Mouse (Mus musculus) frontal cortex, postnatal 25 days (tissue): ENCODE data around the gene Inpp4b.

Source experiments
- DNase-seq, 2 experiments: peaks; one replicate each; pipeline ENCODE4 v3.0.0; 2022; ENCODE audit warnings: low spot score in 2 of 2

Inpp4b gene

DNA sequence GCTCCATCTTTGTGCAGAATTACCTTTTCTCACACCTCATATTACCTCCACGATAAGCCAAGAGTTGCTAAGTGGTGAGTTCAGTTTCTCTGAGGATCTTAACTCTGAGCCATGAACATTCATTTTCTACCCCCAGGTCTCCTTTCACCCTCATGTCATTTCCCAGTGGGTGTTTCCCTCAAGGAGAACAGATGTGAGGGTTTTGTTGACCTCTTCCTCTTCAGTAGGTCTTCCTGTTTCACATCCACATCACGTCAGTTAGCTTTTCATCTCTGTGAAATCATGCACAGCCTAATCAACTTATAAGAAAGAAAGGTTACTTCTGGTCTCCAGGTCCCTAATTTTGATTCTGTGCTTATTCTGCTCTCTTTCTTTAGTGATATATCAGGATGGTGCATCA lies 124.4 kb downstream of the Inpp4b start:
- DNase-seq: no peak

DNA sequence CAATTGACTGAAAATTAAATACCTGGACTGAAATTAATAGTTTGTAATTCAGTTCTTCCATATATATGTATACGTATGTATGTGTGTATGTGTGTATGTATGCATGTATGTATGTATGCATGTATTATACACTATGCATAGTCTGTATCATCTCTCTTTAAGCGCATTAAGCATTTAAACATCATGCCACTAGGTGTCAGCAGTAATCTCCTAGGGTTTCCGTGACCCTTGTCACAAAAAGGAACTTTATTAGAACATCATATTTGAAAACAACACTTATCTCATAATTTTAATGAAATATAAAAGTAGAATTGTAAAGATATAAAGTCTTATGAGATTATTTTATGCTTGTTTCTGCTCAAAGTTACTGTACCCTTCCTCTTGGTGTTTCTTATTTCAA lies 136.3 kb downstream of the Inpp4b start:
- no peak for DNase-seq

DNA sequence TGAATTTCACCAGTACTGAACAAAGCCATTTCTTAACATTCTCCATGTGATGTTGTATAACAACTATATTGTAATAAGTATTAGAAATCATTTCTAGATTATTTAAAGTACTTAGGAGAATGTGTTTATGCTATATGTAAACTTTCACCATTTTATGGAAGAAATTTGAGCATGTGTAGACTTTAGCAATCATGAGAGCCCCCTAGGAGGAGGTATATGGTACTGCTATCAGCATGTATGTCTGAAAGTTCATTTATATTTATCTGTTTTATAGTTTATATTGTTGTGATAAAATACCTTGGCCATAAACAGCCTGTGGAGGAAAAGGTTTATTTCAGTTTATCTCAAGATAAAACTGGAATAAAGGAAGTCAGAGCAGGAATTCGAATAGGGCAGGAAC lies 141.5 kb downstream of the Inpp4b start:
- DNase-seq: no peak

DNA sequence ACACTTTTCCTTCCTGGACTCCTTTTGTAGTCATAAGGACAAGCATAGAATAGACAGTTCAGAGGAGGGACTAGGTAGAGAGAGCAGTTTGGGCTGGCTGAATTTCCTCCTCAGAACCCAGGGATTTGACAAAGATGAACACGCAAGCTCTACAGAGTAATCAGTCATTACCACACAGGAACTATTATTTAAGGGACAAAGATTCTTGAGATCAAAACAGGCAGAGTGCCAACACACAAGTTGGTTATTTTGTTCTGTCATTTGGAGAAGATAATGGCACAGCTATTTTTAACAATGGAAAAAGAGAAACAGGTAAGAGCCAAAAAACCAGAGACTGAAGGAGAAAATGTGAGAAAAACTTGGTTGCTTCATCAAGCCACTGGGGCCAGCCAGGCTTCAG lies 143.3 kb downstream of the Inpp4b start:
- no peak for DNase-seq

DNA sequence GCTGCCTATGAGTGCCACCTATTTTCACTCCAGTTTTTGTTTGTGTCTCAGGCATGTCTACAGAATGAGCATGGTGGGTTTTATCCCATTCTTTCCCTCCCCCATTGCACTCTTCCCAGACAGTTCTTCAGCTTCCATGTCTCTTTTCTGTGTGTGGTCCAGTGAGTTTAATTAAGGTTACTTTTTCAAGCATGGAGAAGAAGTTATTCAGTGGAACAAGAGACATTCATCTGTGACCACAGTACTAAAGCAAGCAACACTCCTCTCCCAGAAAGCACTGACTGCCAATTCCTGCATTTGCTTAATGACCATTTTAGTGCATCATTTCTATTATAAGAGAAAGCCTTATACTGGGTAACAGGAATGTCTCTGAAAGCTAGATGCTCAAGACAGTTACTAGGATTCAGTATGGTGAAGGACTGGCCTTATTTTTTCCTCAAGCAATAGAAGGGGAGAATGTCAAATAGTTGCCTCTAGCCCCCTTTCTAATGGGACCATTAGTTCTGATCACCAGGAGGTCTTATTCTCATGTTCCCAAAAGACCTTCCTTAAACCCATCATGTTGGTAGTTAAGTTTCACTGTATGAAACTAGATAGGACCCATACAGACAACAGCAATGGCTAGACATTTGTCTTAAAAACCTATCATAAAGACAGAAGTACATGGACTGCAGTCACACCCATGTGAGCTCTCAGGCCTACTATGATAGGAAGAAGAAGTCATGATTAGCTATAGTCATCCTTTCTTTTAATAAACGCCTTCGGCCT lies 147.7 kb downstream of the Inpp4b start:
- DNase-seq: no peak

DNA sequence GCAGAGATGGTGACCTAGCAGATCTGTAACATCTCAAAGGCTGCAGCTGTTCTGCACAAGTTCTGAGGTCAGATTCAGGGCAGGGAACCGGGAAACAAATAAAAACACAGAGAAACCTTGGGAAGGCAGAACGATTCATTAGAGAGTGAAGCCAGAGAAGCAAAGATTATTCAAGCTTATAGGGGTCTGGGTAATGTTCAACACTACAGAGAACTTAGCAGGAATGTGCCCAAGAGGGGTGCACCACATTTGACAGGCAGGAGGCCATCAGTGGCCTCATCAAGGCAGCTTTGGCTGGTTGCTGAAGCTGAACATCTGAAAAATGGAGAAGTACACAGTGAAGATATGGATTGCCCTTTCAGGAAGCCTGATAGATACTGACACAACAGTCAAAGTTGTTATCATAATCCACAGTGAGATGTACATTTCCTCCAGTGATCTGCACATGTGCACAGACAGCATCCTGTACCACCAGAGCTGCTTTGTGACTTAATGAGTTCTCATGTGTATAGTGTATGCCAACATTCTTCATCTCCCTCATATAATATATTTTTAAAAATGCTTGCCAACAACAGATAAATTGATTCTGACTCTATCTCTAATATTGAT lies 148.8 kb downstream of the Inpp4b start:
- DNase-seq: no peak

DNA sequence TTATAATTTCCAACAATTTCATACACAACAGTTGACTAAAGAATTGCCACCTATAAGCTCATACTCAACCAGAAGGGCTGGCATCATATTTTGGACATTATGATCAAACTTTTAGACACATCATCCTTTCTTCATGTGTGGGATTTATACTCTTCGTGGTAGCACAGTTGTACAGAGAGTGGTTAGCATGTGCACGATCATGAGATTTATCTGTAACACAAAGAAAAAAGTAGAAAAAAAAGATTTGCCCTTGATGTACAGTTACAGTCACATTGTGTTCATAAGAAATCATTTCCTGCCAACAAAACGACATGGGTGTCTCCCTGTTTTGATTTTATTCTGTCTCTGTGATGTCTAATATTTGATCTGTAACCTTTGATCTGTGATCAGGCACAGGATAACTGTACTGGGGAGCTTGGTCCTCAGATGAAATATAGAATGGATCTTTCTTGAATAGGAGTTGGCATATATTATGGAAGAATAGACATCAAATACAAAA lies 149.4 kb downstream of the Inpp4b start:
- DNase-seq: no peak

DNA sequence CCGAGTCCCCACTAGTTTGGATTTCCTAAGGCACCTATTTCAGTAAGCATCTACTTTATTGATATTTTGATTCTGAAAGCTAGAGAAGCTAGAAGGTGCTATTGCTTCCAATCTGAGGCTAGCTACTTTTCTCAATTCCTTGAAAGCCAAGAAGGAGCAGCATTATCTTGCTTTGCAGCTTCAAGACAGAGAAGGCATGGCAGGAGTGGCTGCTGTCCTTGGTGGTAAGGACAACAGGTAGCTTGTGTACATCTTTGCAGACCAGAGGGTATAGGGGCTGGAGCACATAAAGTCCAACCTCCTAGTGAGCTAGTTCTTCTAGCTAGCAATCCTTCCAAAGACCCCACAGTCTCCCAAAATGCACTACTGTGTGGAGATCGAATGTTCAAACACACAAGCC lies 152.5 kb downstream of the Inpp4b start:
- no peak for DNase-seq

DNA sequence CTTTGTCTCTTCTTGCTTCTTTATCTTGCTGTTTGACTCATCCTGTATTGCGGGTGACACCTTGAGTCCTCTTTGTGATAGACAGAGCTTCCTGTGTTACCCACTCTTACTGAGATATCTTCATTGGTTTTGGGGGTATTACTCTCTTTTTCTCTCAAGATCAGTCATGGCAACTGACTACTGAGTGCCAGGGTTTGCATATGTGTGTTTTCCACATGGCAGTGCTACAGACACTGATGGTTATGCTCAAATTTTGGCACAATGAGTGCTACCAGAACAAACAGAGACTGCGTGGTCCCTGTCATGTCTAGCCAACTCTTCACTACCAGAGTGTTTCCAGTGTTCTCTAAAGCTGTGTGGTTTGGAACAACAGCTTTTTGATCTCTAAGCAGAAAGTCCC lies 155.3 kb downstream of the Inpp4b start:
- DNase-seq: no peak

DNA sequence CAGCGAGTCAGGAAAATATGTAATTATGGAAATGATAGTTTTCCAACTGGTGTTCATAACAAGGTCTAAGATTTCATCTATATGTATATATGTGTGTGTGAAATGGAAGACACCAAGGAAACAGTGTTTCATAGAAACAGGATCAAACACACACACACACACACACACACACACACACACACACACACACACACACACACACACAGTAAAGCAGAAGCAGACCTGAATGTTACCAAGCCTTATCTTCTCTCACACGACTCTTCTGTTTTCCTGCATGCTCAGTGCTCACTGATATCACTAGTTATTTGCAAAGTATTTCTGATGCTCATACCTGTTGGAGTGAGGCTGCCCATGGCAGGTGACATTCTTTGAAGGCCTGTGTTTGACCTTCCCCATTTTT lies 159.9 kb downstream of the Inpp4b start:
- DNase-seq: no peak

DNA sequence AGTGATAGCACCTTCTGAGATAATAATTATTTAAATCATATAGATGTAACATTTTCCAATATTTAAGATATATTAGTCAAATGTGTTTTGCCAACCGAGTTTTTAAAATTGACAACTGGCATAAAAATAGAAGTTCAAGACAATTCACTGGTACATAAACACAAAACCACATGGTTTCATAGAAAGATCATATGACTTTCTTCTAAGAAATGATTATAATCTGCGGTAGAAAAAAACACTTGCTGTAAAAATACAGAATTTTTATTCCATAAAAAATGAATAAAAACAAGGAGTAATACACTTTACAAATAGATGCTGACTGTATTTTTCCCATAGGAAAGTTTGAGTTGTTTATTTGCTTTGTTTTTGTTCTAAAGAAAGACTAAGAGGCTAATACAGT lies 160.6 kb downstream of the Inpp4b start:
- no peak for DNase-seq

DNA sequence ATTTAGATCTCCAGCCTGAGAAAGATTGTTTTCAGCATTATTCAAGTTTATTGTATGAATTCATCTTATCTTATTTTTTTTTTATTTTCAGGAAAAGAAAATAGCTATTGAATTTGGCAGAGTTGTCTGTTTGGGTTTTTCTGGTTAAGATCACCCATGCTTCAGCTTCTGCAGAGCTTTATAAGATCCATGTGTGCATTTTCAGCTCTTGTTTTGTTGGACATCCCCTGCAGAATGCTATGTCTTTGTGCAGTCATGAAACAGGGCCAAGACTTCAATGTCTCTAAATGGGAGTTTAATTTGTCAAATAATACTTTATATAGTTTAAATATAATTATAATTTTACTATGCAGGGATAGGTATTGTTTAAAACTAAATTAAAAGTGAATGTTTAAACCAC lies 170.5 kb downstream of the Inpp4b start:
- no peak for DNase-seq

DNA sequence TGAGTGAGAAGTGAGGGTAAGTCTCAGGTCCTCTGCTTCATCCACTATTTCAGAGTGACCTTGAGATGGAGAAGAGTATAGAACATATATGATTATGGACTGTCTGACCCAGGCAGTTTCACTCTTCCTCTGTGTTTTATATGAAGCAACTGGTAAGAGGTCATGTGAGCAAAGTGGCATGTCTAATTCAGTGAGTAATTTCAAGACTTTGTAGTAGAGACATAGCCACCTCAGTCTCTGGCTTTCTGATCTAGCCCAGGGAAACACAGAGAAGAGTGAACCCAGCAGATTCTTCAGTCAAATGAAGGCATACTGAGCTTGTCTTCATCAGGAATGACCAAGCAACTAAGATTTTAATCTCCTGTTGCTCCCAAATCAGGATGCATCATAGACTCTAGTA lies 172.1 kb downstream of the Inpp4b start:
- DNase-seq: no peak

DNA sequence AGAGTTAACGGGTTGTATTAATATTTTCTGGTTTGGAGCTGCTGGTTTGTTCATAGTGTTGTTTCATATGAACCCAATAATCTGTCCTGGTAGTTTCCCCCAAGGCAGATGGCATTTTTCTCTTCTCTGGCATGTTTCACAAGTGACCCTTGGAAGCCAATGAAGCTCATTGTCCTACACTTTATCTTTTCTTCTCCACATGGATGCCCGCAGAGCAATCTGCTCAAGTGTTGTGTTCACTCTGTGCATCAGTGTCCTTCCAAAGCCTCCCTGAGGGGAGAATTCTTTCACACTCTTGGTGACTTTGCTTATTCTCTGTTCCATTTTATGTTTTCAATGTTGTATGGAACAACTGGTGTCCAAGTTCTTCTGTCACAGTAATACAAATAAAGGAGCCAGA lies 179.7 kb downstream of the Inpp4b start:
- no peak for DNase-seq

DNA sequence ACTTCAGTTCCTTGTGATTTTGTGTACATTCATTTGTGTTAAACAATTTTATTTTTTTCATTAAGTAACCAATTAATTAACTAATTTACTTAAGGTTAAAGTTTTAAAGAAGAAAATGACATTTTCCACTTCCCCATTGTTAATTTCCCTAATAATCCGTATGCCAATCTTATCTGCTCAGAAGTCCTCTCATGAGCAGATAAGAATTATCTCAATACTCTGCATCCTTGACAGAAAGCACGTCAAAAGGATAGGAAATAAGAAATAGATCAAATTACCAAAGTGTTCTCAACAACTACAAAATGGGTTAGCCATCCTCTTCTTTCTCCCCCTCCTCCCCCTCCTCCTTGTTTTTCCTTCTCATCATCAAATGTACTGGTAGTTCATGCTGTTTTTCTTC lies 182.2 kb downstream of the Inpp4b start:
- no peak for DNase-seq

DNA sequence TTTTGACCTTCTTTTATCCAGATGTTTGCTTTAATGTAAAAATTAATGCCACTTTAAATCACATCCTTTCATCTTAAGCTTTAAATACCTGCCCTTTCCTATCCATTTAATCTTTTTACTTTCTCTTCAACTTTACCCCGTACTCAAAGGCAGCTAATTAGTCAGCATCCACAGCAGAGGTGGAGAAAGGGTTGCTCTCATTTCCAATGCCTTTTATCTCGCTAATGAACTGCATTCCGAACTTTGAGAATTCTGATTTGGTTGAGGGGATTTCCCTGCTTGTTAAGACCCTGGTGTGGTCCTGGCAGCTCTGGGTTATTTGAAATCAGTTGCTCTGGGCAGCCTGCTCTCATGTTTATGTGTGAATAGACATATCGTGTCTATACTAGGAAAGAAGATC lies 185.3 kb downstream of the Inpp4b start:
- DNase-seq: no peak

DNA sequence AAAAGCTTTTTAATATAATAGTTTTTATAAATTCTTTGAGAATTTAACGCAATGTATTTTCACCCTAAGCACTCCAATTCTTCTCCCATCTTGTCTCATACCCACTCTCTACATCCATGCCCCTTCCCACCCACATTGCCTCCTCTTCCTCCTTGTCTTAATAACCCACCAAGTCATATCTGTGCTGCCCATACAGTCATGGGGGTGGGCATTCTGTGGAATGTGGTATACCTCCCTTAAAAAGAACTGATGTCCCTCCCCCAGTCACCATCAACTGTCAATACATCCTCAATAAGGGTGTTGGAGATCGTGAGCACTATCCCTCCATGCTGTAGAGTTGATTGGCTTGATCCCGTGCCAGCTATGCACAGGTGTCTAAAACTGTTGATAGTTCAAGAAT lies 196.0 kb downstream of the Inpp4b start:
- DNase-seq: no peak

DNA sequence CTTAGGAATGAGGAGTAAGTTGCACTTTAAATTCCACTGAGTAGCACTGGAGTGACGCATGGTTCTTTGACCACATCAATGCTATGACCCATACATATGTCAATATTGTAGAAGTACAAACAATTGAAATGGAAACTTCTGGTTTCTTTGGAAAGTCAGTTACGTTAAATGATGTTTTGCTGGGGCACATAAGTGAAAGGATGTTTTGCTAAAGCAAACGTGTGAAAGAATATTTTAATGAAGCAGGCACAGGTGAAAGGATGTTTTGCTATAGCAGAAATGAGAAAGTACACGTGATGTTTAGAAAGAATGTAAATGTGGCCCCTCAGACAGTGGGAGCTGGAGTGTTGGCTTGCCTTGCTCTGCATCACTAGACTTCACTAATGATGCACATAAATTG lies 216.2 kb downstream of the Inpp4b start:
- no peak for DNase-seq

DNA sequence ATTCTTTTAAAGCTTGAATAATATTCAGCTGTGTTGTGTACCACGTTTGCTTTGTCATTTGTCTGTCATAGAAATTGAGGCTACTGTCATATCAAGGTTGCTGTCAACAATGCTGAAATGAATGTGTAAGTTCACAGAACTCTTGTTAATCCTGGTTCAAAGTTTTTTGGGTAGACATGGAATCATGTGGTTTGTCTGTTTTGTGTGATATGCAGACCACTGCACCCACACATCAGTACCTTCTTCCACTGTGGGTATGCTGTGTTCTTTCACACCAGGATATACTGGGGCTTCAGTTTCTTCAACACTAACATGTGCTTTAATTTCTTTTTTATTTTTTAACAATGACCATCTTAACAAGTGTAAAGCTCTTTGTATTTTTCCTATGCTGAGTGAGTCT lies 220.0 kb downstream of the Inpp4b start:
- no peak for DNase-seq

DNA sequence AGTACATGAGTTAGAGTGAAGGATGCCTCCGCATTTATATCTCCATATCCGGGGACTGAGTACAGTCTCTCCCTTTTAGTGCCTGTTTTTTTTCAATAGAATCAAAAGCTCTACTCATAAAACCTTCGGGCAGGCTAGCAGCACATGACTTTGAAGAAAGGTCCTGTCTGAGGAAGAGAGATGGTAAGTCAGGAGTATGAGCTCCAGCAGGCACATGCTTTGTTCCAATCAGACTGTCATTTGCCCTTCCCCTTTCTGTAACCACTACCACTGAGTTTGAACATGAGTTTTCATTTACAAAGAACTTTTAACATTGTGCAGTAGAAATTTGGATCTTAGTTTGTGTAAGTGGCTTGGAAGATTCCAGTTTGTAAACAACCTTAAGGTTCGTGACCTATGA lies 223.1 kb downstream of the Inpp4b start:
- no peak for DNase-seq

DNA sequence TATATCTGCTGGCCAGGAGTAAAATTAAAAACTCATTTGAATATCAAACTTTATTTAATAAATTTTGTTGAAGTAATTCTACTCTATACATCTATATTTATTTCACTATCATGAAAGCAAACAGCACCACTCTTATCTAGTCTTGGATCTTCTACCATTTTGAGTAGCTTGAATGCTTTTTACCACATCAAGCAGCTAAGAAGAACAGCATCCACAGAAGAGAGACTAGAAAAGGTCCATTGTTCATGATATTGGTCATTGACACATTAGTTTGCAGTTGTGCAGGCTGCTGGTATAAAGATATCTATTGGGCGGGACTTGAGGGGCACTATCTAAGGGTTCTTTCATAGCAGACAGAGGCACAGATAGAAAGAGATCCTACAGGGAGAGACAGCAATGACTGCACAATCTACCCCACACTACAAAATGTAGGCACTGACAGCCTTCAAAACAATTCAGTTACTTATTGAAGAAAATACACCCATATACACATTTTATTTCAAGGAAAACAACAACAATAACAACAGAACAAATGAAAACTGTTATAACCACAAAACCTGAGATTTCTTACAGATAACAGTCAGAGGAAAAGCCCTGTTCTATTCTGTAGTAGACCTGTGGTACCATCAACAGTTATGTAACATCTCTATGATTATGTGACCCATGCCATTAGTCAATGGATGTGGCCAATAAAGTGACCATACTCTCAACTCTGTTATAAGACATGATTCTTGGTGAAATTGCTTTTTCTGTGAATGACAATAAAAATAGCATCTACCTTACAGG lies 230.2 kb downstream of the Inpp4b start:
- no peak for DNase-seq

DNA sequence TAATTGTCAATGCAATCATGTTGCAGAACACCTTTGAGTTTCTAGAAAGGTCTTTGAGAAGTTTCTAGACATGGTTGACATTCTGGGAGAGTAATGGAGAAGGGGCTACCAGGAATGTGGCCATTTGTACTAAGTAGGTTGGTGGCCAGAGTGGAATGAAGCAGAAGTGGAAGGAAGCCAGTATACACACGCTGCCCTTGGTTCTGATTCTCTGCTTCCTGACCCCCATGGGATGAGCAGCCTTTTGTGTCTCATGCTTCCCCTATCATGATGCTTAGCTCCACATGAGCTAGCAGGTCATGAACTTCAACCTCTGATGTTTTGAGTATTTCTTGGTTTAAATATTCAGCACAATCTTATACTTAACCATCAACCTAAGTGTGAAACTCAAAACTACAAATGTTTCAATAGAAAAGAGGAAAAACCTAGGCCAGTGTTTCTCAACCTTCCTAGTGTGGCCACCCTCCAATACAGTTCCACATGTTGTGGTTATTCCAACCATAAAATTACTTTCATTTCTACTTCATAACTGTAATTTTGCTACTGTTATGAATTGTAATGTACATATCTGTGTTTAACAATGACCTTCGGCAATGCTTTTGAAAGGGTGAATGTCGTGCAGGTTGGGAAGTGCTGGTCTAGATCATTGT lies 233.0 kb downstream of the Inpp4b start:
- no peak for DNase-seq
